Mouse (Mus musculus): Measurements from ENCODE around the gene Prdx5.

Gene Prdx5

GRCm38 (mm10) chr19:6909507-6910289 is at the start of gene Prdx5, which contains the start of gene Trmt112:
Gene Prdx5 (minus strand): TSS chr19:6910106.
Gene Trmt112 (plus strand): TSS chr19:6909698.
- DNase-seq (ENCODE audit: low spot score in 2 of 2) = peak; percentile 91 to 96

- DNase-seq (ENCODE audit: low spot score in 2 of 2) = no peak
Observed at GRCm38 (mm10) chr19:6956461-6956860, 46.6 kb upstream of the Prdx5 start.

GRCm38 (mm10) chr19:6955424-6955823 is 45.5 kb upstream of the Prdx5 start:
- DNase-seq (ENCODE audit: low spot score in 2 of 2) = no peak

- DNase-seq (ENCODE audit: low spot score in 2 of 2) = no peak
Observed at GRCm38 (mm10) chr19:6954046-6954445, 44.1 kb upstream of the Prdx5 start.

GRCm38 (mm10) chr19:6952712-6953037 is 42.8 kb upstream of the Prdx5 start:
- no peak for DNase-seq (ENCODE audit: low spot score in 2 of 2)

- DNase-seq (ENCODE audit: low spot score in 2 of 2) = peak; percentile 62 to 73
Observed at GRCm38 (mm10) chr19:6951994-6952711, 42.2 kb upstream of the Prdx5 start.

- peak; percentile 90 to 95 for DNase-seq (ENCODE audit: low spot score in 2 of 2)
Observed at GRCm38 (mm10) chr19:6951381-6951968, 41.6 kb upstream of the Prdx5 start.

GRCm38 (mm10) chr19:6950613-6951153 is 40.8 kb upstream of the Prdx5 start:
- DNase-seq (ENCODE audit: low spot score in 2 of 2) = no peak

- DNase-seq (ENCODE audit: low spot score in 2 of 2) = no peak
Observed at GRCm38 (mm10) chr19:6949951-6950350, 40.0 kb upstream of the Prdx5 start.

GRCm38 (mm10) chr19:6949532-6949931 is 39.6 kb upstream of the Prdx5 start:
- DNase-seq (ENCODE audit: low spot score in 2 of 2) = no peak

GRCm38 (mm10) chr19:6948186-6948585 is 38.3 kb upstream of the Prdx5 start:
- DNase-seq (ENCODE audit: low spot score in 2 of 2) = no peak

GRCm38 (mm10) chr19:6947742-6948141 is 37.8 kb upstream of the Prdx5 start:
- no peak for DNase-seq (ENCODE audit: low spot score in 2 of 2)

GRCm38 (mm10) chr19:6943709-6944108 is 33.8 kb upstream of the Prdx5 start:
- no peak for DNase-seq (ENCODE audit: low spot score in 2 of 2)

GRCm38 (mm10) chr19:6942764-6943163 is 32.9 kb upstream of the Prdx5 start:
- no peak for DNase-seq (ENCODE audit: low spot score in 2 of 2)

- peak; percentile 93 for DNase-seq (ENCODE audit: low spot score in 2 of 2)
Observed at GRCm38 (mm10) chr19:6942249-6942691, 32.4 kb upstream of the Prdx5 start, which contains the start of gene Gpr137. Gene Gpr137 (minus strand): TSS chr19:6942480.

- peak; percentile 85 to 87 for DNase-seq (ENCODE audit: low spot score in 2 of 2)
Observed at GRCm38 (mm10) chr19:6941372-6942248, 31.7 kb upstream of the Prdx5 start, which contains the start of gene Bad. Gene Bad (plus strand): TSS chr19:6941861.

- DNase-seq (ENCODE audit: low spot score in 2 of 2) = no peak
Observed at GRCm38 (mm10) chr19:6940396-6941351, 30.8 kb upstream of the Prdx5 start.

GRCm38 (mm10) chr19:6939106-6940002 is 29.4 kb upstream of the Prdx5 start:
- no peak for DNase-seq (ENCODE audit: low spot score in 2 of 2)

Measured in right cerebral cortex, postnatal 36 days (tissue).